Mouse (Mus musculus) forelimb bud, embryonic 11.5 days (tissue): ENCODE results near the gene Vmn1r9.
A peak's percentile ranks its signal among the peaks of the same experiment; 100 is the strongest.
"Not testable (repeated sequence)": the region's sequence is repeated elsewhere in the genome, so short reads cannot be mapped to it uniquely, and the experiment has no call there.

Experiments
- DNase-seq: peaks from one replicate; pipeline ENCODE4 v3.0.0-alpha.2; 2012; ENCODE audit warnings: low read depth, low spot score

The Vmn1r9 gene

DNA sequence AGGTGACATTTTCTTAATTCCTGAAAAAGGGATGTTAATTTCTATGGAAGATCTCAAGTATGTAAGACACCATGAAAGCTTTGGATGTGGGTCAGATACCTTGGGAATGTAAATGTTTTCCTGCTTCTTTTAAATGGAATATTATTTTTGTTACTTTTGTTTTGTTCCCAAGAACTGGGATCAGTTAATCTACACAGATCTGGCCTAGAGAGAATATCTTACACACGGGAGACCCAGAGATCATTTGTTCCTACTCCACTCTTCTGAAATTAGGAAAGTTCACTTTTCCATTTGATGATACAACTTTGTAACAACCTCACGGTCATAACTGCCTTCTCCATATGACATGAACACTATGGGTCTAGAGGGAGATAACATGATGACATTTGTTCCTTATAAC lies at the start of gene Vmn1r9:
Vmn1r9 (plus strand) TSS at position 301 of the 400 bp plus-strand sequence.
- no peak for DNase-seq

DNA sequence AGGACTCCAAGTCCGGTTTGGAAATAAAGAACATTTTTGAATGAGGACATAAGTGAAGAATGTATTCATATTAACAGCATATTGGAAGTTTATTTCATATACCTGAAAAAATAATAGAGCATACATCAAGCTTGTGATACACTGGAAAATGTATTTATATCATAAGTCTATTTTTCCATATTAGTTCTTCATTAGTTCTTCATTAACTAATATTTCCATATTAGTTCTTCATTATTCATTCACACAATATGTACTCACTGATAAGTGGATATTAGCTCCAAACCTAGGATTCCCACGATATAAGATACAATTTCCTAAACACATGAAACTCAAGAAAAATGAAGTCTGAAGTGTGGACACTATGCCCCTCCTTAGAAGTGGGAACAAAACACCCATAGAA lies 41.4 kb upstream of the Vmn1r9 start, which contains the start of gene Vmn1r7:
Vmn1r7 (minus strand) TSS at position 101 of the 400 bp plus-strand sequence.
- not testable (repeated sequence) for DNase-seq

DNA sequence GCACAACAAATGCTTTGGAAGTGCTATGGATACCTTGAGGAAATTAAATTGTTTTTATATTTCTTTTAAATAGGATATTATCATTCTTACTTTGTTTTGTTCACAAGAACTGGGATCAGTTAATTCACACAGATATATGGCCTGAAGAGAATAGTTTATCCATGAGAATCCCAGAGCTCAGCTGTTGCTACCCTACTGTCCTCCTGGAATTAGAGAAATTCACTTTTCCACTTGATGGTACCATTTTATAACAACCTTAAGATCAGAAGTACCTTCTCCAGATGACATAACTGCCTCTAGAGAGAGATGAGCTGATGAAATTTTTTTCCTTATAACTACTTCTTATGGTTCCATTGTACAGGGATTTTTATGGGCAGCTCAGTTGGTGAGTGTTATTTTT lies 34.6 kb upstream of the Vmn1r9 start, which contains the start of gene Vmn1r8:
Vmn1r8 (plus strand) TSS at position 301 of the 400 bp plus-strand sequence.
- no peak for DNase-seq

DNA sequence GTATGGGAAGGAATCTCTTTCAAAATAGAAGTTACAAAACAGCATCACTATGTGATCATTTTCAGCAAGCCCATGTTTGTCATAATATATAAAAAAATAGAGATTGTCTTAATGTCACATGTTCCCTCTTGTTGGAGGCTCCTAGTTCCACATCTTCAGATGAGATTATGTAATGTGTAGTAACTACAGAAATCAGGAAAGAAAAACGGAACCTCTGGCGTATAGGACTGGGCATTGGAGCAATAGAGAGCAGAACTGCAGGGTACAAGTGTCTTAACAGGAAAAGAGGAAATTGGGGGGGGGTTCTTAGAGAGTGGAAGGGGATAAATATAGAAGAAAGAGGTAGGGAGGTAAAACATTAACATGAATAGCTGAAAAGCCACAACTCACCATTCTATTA lies 31.9 kb upstream of the Vmn1r9 start:
- no peak for DNase-seq

DNA sequence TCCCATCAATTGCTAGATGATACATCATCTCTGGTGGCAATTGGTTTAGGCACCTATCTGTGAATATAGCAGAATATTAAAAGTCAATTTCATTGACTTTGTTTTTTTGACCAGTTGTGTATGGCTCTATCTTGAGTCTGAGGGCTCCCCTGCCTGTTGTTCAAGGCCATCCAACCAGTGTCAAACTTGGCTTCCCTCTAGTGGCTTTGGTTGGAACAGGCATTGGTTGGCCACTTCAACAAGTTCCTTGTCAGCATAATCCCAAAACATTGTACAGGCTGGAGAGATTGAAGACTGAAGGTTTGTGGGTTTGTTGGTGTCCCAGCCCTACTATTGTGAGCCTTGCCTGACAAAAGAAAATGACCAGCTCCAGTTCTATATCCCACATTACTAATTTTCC lies 2.9 kb upstream of the Vmn1r9 start:
- no peak for DNase-seq

DNA sequence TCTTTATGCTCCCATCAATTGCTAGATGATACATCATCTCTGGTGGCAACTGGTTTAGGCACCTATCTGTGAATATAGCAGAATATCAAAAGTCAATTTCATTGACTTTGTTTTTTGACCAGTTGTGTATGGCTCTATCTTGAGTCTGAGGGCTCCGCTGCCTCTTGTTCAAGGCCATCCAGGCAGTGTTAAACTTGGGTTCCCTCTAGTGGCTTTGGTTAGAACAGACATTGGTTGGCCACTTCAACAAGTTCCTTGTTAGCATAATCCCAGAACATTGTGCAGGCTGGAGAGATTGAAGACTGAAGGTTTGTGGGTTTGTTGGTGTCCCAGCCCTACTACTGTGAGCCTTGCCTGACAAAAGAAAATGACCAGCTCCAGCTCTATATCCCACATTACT lies 39.8 kb downstream of the Vmn1r9 start:
- peak; percentile 0 for DNase-seq

DNA sequence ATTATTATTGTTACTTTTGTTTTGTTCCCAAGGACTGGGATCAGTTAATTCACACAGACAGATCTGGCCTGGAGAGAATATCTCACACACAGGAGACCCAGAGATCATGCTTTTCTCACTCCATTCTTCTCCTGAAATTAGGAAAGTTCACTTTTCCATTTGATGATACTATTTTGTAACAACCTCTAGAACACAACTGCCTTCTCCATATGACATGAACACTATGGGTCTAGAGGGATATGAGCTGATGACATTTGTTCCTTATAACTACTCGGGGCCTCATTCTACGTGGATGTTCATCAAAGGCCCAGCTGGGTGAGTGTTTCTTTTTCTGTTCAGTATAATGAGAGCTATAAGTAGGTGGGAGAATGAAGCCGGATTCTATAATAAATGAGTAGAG lies 42.6 kb downstream of the Vmn1r9 start, which contains the start of gene Vmn1r10:
Vmn1r10 (plus strand) TSS at position 301 of the 400 bp plus-strand sequence.
- DNase-seq = no peak
